Mouse (Mus musculus): ENCODE results near the gene Osbpl2.
A peak's percentile ranks its signal among the peaks of the same experiment; 100 is the strongest.

DNA sequence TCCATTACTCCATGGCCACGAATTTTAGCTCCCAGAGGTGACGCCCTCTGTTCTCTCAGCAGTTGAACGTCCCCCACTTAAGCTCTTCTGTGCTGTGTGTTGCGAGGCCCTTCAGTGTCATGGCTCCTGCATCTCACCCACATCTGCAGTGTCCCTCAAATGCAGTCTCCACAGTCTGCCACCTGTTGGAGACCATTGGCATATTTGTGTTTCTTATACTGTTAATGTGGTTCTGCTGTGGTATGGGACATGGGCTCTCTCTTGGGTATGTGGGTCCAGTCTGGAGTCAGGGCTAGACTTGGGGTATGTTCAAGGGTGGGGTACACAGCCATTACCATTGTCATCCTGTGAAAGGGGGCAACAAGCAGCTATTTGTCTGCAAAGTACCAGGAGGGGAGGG lies 54.1 kb downstream of the Osbpl2 start:
- TF ChIP-seq CTCF (IDR thresholded peaks at IDR 0.05 in 2 of 3, conservative IDR thresholded peaks at IDR 0.05 in 1 of 3; ENCODE audit: control insufficient read depth in 1 of 3, insufficient read depth in 1 of 3, low read depth in 2 of 3, low read length in 3 of 3, poor library complexity in 1 of 3, severe bottlenecking in 1 of 3) (peak; percentile 16 to 53 (median 29); a peak in 4 of 6 replicates), MAZ (IDR thresholded peaks at IDR 0.05; ENCODE audit: low read depth, low read length) (no peak), SMC3 (IDR thresholded peaks at IDR 0.05; ENCODE audit: low read depth, low read length) (peak; percentile 21; the same call in 1 of the 2 replicates), USF1 (IDR thresholded peaks at IDR 0.05; ENCODE audit: low read depth, low read length) (no peak), MAFK (IDR thresholded peaks at IDR 0.05; ENCODE audit: borderline replicate concordance, low read depth, low read length) (no peak), SIN3A (IDR thresholded peaks at IDR 0.05; ENCODE audit: low read length) (0 out of 2 replicates have a peak, but pooled peaks have one; percentile 34), ZMIZ1 (IDR thresholded peaks at IDR 0.05; ENCODE audit: low read depth, low read length) (no peak), POLR2A (IDR thresholded peaks at IDR 0.05; ENCODE audit: control insufficient read depth in 1 of 2, insufficient read depth in 1 of 2, low read depth in 1 of 2, low read length in 2 of 2, poor library complexity in 1 of 2) (no peak; a peak in 1 of 4 replicates)

Measured in MEL (cell line).